Mouse (Mus musculus) forebrain, embryonic 14.5 days (tissue): ENCODE measurements around the gene E130311K13Rik. TPM values are rescaled to one million over a fixed set of nuclear protein-coding genes. Genes with fewer than 3 reads are reported as not detected.

Source experiments
- ATAC-seq: fragments of 200-750 bp; cut with Nextera tagmentation; 2 replicates; pipeline ENCODE4 v1.8.0; 2017; ENCODE audit warnings: mild to moderate bottlenecking, moderate library complexity
- DNase-seq: peaks from one replicate; pipeline ENCODE4 v3.0.0-alpha.2; 2015; ENCODE audit warnings: low spot score
- H3K27ac ChIP-seq: fragments of 300-500 bp; sonication (generic); 2 replicates; pipeline ENCODE4 v1.5.1; 2014; ENCODE audit warnings: low read depth, mild to moderate bottlenecking, control low read depth, low read length, moderate library complexity
- H3K27me3 ChIP-seq: fragments of 300-500 bp; sonication (generic); replicated peaks from 2 replicates; pipeline ENCODE4 v1.6.1; 2014; ENCODE audit warnings: low read length, control low read depth, mixed read lengths; ENCODE audit not compliant: control insufficient read depth, insufficient read depth
- H3K36me3 ChIP-seq: fragments of 300-500 bp; sonication (generic); 2 replicates; pipeline ENCODE4 v1.6.1; 2014; ENCODE audit warnings: low read length, control low read depth; ENCODE audit not compliant: control insufficient read depth, insufficient read depth
- H3K4me1 ChIP-seq: fragments of 300-500 bp; sonication (generic); 2 replicates; pipeline ENCODE4 v1.6.1; 2014; ENCODE audit warnings: antibody characterized with exemption, low read length, control low read depth; ENCODE audit not compliant: control insufficient read depth, insufficient read depth
- H3K4me2 ChIP-seq: fragments of 300-500 bp; sonication (generic); 2 replicates; pipeline ENCODE4 v1.6.1; 2014; ENCODE audit warnings: mild to moderate bottlenecking, control low read depth, low read length
- H3K4me3 ChIP-seq: fragments of 300-500 bp; sonication (generic); 2 replicates; pipeline ENCODE4 v1.5.1; 2014; ENCODE audit warnings: low read depth, low read length, control low read depth
- H3K9ac ChIP-seq: fragments of 300-500 bp; sonication (generic); 2 replicates; pipeline ENCODE4 v1.6.1; 2014; ENCODE audit warnings: mild to moderate bottlenecking, low read length, control low read depth, moderate library complexity
- H3K9me3 ChIP-seq: fragments of 300-500 bp; sonication (generic); replicated peaks from 2 replicates; pipeline ENCODE4 v1.6.1; 2016; ENCODE audit warnings: low read length, control low read depth, mixed read lengths; ENCODE audit not compliant: control insufficient read depth
- WGBS: fragments of 180-500 bp; shearing (Covaris S2); extraction: QIAGEN DNeasy Blood & Tissue Kit; methylation state at CpG from one replicate; pipeline ENCODE4 v1.1.7; 2014; 5-methylcytosine and 5-hydroxymethylcytosine counted together
- polyA plus RNA-seq: library from polyadenylated mRNA; unstranded; fragments of >200 nt; fragmentation: Nextera tagmentation; extraction: Ambion mirVana; gene quantifications from 2 replicates; pipeline ENCODE4 v1.2.1, GENCODE M21; 2014

The E130311K13Rik gene
- polyA plus RNA-seq, result 4.8 and 5.3 TPM in 2 replicates

DNA sequence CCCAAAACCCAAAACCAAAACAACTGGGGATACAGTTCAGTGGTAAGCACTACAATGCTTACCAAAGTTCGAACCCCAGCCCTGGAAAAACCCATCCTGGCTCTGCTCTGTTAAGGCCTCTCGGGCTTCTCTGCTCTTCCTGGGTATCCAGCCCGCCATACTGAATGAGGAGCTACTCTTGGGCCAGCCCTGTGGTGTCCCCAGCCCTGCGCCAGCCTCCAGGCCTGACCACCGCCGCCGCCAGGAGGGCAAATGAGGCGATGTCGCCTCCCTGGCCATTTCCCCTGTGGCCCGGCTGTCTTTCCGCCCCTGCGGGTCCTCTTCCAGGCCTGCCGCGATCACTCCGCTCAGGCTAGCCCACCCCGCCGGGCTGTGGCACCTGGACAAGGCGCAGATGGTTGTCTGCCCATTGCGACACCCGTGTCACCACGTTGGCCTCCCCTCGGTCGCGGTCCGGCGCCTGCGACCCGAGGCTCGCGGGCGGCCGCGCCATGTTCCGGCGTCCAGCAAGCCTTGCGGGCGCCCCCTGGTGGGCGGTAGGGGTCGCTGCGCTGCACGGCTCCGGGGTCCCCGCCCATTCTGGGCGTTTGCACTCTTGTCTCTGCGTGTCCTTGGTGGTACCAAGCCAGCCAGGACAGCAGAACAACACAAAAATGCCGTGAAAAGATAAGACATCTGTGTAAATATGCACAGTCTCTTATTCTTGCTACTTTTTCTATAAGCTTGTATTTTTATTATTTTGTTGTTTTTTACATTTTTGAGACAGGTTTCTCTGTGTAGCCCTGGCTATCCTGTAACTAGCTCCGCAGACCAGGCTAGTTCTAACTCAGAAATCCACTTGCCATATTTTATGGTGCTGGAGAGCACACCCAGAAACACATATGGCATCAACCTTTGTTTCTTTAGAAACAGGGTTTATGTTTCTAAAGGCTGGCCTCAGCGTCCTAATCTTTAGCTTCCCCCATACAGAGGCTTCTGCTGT, at the start of gene E130311K13Rik:
TSS of gene E130311K13Rik (minus strand) at position 595 of the 982 bp plus-strand sequence.
- Histone ChIP-seq H3K36me3 (no peaks in the 10 kb centered on the region), H3K9me3 (no peaks in the 10 kb centered on the region), H3K4me1 (no peaks in the 10 kb centered on the region), H3K4me3 (peak within 1 kb of the TSS; percentile 66), H3K27ac (peak within 1 kb of the TSS; percentile 39; the same call in 1 of the 2 replicates), H3K4me2 (peak within 1 kb of the TSS; percentile 62), H3K27me3 (no peaks in the 10 kb centered on the region), H3K9ac (peak within 1 kb of the TSS; percentile 88)
- ATAC-seq (peak; percentile 98), DNase-seq (peak; percentile 90)
- WGBS, result 5% methylated on average over 48 of the region's 48 CpGs

DNA sequence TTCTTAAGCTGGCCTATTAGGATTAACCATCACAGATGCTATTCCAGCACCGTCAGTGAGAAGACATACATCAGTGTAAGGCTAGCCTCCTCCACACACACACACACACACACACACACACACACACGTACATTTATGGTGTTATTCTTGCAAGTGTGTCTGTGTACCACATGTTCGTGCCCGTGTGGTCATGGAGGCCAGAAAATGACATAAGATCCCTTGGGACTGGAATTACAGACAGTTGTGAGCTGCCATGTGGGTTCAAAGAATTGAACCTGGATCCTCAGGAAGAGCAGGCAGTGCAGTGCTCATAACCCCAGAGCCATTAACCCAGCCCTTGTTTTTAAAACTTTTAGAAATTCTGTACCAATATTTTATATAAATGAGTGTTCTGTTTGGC, 48.6 kb upstream of the E130311K13Rik start:
- no peak overlapping the region for H3K4me3 ChIP-seq
- ATAC-seq (no peak), DNase-seq (no peak)
- no peak overlapping the region for H3K27ac ChIP-seq
- H3K4me2 ChIP-seq, result peak overlapping the region; percentile 80; the same call in 1 of the 2 replicates
- H3K36me3 ChIP-seq, result peaks cover 18% of the 10 kb centered on the region
- no peaks in the 10 kb centered on the region for H3K9me3 ChIP-seq
- H3K4me1 ChIP-seq, result peaks cover 15% of the 10 kb centered on the region
- H3K9ac ChIP-seq, result no peak overlapping the region
- H3K27me3 ChIP-seq, result no peaks in the 10 kb centered on the region
- WGBS, result 80% methylated on average over 4 of the region's 4 CpGs

DNA sequence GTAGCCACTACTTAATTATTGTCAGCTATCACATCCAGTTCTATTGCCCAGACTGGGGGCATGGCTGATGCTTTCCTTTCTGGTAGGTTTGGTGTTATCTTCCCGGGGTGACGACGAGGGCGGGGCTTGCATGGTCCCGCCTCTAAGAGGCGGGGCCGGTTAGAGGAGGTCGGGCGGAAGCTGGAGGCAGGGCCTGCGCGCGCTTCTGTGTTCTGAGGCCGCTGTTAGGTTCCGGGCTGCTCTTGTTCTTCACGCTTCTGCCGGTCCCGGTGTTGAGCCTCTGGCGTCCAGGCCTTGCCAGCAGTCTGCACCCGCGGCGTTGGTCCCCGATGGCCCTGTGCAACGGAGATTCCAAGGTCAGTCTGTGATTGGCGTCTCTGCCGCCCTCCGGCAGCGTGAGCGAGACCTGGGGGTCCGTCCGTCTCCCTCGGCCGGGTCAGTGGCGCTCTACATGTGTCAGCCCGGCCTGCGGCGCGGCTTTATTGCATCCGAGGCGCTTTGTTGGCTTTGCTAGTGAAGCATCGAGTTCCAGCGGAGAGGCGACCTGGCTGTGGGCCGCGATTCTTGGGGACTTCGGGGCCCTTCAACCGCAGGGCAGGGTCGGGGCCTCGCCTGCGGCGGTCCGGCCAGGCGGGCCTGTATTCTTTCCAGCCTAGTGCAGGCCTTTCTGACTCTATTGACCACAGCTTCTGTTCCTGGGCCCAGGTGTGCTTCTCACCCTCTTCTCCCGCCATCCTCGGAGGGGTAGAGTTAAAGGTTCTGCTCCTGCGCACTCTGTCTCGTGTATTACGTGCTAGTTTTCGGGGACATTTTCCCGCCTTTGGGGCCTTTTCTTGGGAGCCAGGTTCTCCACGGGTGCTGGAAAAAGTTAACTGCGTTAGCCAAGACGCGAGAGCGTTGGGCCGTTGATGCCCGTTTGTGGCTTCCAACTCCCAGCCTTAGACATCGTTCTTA, 47.0 kb upstream of the E130311K13Rik start, which contains the start of gene Gmps:
TSS of gene Gmps (plus strand) at position 152 of the 954 bp plus-strand sequence.
- peaks cover 9% of the 10 kb centered on the region for H3K36me3 ChIP-seq
- peak within 1 kb of the TSS; percentile 80 for H3K4me2 ChIP-seq
- DNase-seq (peak; percentile 96), ATAC-seq (peak; percentile 99)
- no peaks in the 10 kb centered on the region for H3K9me3 ChIP-seq
- H3K4me3 ChIP-seq, result peak within 1 kb of the TSS; percentile 94
- H3K9ac ChIP-seq, result peak within 1 kb of the TSS; percentile 96
- under 1% methylated on average over 67 of the region's 67 CpGs for WGBS
- peaks cover 15% of the 10 kb centered on the region for H3K4me1 ChIP-seq
- no peaks in the 10 kb centered on the region for H3K27me3 ChIP-seq
- peak within 1 kb of the TSS; percentile 78 for H3K27ac ChIP-seq

DNA sequence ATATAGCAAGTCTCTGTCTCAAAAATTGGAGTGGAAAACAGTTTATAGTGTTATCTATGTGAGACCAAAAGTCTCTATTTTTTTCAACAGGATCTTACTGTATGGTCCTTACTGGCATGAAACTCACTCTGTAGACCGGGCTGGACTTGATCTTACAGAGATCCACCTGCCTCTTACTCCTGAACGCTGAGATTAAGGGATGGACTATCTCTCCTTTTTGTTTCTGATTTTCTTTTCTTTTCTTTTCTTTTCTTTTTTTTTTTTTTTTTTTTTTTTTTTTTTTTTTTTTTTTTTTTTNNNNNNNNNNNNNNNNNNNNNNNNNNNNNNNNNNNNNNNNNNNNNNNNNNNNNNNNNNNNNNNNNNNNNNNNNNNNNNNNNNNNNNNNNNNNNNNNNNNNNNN, 36.7 kb upstream of the E130311K13Rik start:
- no peak overlapping the region for H3K9ac ChIP-seq
- no peak overlapping the region for H3K4me2 ChIP-seq
- no peak overlapping the region for H3K27ac ChIP-seq
- H3K36me3 ChIP-seq, result no peaks in the 10 kb centered on the region
- no peak for ATAC-seq
- H3K4me3 ChIP-seq, result no peak overlapping the region
- H3K4me1 ChIP-seq, result peaks cover 19% of the 10 kb centered on the region
- H3K27me3 ChIP-seq, result no peaks in the 10 kb centered on the region
- no peaks in the 10 kb centered on the region for H3K9me3 ChIP-seq
- DNase-seq, result no peak
- WGBS, result 74% methylated on average over 2 of the region's 2 CpGs

DNA sequence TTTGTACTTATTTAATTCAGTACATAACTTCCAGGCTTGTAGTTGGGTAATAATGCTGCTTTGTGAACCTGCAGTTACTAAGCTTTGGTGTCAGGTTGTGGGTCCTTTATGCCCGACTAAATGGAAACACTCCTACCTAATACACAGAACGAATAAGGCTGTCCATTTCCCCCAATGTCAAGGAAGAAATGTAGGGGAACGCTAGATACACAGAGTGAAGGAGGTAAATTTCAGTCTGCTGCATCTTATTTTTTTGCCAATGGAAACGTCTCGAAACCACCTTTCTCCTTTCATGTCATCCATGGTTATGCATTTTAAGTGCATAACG, 35.6 kb upstream of the E130311K13Rik start:
- H3K4me1 ChIP-seq, result peaks cover 19% of the 10 kb centered on the region
- peak overlapping the region; percentile 82 for H3K4me2 ChIP-seq
- ATAC-seq (no peak), DNase-seq (no peak)
- H3K36me3 ChIP-seq, result no peaks in the 10 kb centered on the region
- 79% methylated on average over 6 of the region's 6 CpGs for WGBS
- peak overlapping the region; percentile 83; the same call in 1 of the 2 replicates for H3K9ac ChIP-seq
- no peaks in the 10 kb centered on the region for H3K27me3 ChIP-seq
- H3K4me3 ChIP-seq, result peak overlapping the region; percentile 86; the same call in 1 of the 2 replicates
- no peaks in the 10 kb centered on the region for H3K9me3 ChIP-seq
- peak overlapping the region; percentile 27; the same call in 1 of the 2 replicates for H3K27ac ChIP-seq

DNA sequence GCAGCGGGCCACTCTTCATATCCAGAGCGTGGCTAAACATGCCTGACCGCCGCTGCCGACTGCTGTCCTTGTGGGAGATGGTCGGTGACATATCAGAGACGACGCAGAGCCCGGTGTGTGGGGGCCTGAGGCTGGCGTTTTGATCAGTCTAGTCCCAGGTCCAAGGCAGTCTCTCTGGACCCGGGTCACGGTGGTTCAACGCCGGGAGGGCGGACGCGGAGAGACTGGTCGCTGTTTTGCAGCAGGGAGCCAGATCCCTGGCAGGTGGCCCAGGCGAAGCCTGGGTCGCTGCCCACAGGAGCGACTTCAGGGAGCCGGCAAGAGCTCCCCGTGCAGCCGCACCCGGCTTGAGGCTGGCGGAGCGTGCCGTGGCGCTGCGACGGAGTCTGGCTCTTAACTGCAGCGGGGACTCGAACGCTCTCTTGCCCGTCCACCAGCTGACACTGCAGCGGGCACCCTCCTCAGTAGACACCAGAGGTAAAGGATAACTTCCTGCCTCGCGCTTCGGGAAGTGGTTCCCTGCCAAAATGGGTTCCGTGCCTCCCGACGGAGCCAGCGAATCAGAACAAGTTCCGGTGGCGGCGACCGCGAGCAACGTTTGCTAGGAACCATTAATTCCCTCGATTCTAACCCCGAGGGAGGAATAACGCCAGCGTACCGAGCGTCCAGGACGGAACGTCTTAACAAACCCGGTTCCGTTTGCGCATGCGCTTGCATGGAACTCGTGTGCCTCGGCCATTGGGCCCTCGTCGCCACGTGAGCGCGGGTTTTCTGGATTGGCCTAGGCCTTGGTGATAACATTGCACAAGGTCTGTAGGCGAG, 35.0 kb upstream of the E130311K13Rik start, which contains the start of gene Slc33a1:
TSS of gene Slc33a1 (minus strand) at position 669 of the 822 bp plus-strand sequence.
- Histone ChIP-seq H3K27me3 (no peaks in the 10 kb centered on the region), H3K9ac (peak within 1 kb of the TSS; percentile 83), H3K9me3 (no peaks in the 10 kb centered on the region), H3K4me3 (peak within 1 kb of the TSS; percentile 86), H3K4me2 (peak within 1 kb of the TSS; percentile 82), H3K27ac (peak within 1 kb of the TSS; percentile 79), H3K36me3 (no peaks in the 10 kb centered on the region), H3K4me1 (peaks cover 19% of the 10 kb centered on the region)
- peak; percentile 100 for DNase-seq
- WGBS, result under 1% methylated on average over 69 of the region's 69 CpGs
- peak; percentile 98 for ATAC-seq

DNA sequence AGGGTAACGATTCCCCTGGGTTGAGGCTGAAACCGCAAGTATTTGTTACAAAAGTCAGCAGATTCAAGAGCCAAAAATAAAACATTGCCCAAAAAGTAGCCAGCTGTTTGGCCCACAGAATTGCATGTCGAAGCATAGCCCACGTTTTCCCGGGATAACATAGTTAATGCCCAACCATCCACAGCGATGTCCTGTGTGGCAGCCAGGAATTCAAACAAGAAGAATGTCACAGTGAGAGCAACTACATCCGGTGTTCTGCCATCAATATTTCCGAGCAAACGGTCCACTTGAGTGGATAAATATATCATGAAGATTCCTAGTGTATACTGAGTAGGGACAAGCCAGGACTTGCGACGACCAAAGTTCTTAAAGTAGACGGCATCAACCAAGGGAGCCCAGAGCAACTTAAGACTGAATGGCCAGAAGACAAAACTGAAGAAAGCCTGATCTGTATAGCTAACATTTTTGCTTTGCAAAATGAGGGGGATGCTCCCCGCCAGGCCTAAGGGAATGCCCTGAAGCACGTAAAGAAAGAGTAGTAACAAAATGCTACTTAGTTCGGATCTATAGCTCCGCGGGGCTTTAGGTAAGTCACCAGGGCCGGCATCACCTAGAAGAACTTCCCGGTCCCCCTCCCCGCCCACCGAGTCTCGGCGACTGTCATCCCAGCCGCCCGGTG, 34.3 kb upstream of the E130311K13Rik start:
- H3K9me3 ChIP-seq, result no peaks in the 10 kb centered on the region
- peak overlapping the region; percentile 83 for H3K9ac ChIP-seq
- peaks cover 19% of the 10 kb centered on the region for H3K4me1 ChIP-seq
- H3K27me3 ChIP-seq, result no peaks in the 10 kb centered on the region
- ATAC-seq, result no peak
- H3K4me2 ChIP-seq, result peak overlapping the region; percentile 82
- H3K27ac ChIP-seq, result peak overlapping the region; percentile 79
- no peaks in the 10 kb centered on the region for H3K36me3 ChIP-seq
- WGBS, result 7% methylated on average over 25 of the region's 25 CpGs
- H3K4me3 ChIP-seq, result peak overlapping the region; percentile 86
- DNase-seq, result peak; percentile 12
